Mouse (Mus musculus) ZHBTc4 (cell line): ENCODE measurements around the gene Anks1.

Source experiments
- DNase-seq: peaks from one replicate; pipeline ENCODE4 v3.0.0-alpha.2; 2011; ENCODE audit warnings: low read depth, low spot score

The Anks1 gene

DNA sequence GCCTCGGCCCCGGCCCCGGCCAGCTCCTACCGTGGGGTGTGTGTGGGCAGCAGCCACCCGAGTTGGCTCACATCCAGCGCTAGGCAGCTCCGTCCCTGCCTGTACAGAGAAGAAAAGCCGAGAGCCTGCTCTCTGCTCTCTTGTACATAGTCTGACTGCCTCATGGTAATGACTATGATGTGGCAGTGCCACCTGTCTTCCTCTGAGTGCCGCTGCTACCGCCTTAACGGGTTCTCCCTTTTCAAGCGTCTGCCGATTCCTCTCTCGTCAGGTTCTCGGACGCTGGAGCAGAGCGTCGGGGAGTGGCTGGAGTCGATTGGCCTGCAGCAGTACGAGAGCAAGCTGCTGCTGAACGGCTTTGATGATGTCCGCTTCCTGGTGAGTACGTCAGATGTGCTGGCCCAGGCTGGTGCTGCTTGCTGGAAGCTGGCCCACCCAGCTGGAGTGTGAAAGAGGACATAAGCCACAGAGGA, 133.2 kb downstream of the Anks1 start:
- peak; percentile 58 for DNase-seq

DNA sequence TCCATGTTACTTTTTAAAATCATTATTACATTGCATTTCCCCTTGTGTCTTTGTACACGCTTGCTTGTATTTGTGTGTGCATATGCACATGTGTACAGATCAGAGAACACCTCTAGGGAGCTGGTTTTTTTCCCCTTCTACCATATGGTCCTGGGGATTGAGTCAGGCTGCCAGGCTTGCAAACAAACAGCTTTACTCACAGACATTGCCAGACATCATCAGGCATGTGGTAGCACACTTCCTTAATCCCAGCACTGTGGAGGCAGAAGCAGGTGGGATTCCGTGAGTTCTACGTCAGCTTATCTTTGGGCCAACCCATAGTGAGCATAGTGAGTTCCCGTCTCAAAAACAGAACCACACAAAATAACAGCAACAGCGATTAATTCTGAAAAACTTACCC, 137.9 kb downstream of the Anks1 start:
- no peak for DNase-seq

DNA sequence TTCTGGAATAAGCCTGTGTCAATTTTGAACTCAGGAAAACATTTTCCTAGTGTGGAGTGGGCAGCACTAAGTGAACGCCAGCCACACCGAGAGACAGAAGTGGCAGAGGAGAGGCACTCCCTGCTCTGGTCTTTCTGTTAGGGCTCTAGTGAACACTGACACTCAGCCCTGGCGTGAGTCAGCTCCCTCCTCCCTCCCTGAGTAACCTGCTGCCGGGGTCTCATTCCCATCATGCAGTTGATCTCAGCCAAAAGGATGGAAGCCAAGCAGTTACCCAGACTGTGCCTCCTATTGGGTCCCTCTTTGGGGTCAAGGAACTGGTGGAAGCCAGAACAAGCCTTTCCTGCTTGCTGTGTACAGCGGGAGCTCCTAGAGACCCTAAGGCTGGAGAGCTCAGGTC, 138.4 kb downstream of the Anks1 start:
- no peak for DNase-seq

DNA sequence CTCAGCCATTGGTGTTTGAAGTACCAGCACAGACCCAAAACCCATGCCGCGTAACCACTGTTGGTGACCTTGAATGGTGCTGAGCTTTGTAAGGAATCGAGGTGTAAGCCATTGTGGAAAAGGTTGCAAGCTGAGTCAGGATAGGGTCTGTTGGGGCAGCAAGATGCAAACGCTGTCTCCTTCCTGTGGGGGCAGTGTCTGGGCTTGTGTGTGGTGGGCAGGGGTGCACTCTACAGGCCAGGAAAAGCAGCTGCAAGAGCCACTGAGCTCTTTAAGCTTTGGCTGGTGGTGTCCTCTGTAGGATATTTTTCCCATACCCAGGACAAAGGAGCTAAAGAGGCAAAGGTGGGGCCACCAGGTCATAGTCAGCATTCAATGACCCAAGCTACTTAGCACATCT, 139.3 kb downstream of the Anks1 start:
- peak; percentile 89 for DNase-seq

DNA sequence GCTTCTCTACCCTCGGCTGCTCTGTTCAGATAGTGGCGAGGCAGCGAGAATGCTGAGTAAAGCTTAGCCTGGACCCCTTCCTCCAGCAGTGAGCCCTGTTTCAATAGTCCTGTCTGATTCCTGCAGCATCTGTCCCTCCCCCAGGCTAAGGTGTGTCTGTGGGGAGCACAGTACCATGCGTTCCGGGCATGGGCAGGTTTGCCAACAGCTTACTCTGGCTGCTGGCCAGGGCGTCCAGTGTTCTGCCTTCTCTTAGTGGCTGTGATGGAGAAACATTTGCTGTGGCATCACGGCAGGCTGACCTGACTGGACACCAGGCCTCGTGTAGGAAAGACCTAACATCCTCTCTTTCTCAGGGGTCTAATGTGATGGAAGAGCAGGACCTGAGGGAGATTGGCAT, 141.1 kb downstream of the Anks1 start:
- DNase-seq, result no peak

DNA sequence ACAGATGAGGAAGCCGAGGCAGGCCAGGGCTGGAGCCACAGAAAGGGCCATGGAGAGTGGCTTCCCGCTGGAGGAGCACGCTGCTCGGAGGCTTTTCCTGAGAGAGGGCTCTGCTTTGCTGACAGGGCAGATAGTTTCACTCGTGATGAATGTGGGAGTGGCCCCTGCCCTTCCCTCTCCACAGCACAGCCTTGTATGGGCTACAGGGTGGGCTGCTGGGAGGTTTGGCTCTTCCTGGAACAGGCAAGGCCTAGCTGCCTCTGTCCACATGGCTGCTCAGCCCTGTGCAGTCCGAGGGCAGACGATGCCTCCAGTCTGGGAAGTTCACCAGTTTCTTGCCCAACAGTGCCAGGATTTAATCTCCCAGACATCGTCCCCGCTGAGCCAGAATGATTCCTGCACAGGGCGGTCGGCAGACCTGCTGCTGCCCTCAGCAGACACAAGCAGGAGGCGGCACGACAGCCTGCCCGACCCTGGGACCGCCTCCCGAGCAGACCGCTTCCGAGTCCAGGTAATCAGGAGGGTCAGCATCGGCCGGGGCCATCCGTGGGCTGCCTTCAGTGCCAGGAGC, 143.3 kb downstream of the Anks1 start:
- peak; percentile 44 for DNase-seq

DNA sequence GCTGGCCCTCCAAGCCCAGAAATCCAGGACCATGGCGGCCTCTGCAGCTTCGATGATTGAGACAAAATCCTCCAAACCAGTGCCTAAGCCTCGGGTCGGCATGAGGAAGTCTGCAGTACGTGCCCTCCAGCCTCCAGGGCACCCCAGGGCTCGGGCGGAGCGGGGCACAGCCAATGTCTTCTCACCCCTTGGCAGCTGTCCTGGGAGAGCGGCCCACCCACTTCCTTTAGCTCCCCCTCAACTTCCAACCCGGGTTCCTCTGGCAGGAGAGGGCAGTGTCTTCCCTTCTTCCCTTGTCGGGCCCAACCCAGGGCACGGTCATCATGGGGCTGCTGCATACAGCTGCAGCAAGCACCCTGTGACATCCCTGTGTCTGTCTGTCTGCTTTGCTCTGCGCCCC, 149.2 kb downstream of the Anks1 start:
- no peak for DNase-seq

DNA sequence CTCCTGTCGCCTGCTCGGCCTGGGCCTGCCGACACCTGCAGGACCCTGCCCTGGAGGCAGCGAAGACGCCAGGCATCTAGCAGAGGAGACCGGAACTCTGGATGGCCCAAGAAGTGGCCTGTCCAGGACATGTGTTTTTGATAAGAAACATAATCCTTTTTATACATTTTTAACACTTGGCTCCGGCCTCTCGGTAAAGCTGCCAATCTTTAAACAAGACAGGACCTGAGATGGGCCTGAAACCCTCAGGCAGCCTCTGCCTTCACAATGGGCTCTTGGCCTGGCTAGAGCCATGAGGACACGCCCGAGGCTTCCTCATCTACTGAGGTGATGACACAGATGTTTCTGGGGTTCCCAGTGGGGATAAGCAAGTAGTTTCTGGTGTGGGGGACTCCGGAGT, 151.6 kb downstream of the Anks1 start:
- no peak for DNase-seq

DNA sequence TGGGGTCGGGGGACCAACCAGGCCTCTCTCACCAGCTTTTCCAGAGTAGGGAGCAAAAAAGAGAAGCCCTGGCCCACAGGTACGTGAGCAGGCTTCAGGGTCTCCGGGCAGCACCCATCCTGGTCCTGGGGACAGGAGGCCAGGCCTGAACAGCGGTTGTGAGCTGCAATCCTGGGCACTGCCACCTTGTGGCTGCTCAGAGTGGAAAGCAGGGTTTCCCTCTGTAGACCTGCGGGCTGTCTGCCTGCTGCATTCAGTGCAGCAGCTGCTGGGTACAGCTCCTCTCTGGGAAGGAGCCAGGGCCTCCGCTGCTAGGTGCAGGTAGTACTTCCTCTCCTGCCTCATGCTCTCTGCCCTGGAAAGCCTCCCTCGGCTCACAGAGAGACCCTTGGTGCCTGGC, 152.4 kb downstream of the Anks1 start:
- peak; percentile 80 for DNase-seq

DNA sequence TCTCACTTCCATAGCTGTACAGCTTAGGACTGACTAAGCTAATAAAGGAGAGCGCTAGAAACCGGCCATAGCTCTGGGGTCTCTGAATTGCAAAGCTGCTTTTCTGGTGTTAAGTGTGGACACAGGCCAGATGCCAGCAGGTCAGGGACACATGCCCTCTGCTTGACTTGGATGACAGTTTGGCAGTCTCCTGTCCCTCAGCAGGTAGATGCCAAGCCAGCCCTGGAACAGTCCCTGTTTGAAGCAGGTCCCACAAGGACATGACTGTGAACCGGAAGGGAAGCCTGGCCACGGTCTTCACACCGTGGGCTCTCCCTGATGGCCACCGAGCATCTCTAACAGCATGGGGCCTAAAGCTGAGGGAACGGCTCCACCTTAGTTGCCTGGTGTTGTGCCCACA, 153.6 kb downstream of the Anks1 start:
- no peak for DNase-seq

DNA sequence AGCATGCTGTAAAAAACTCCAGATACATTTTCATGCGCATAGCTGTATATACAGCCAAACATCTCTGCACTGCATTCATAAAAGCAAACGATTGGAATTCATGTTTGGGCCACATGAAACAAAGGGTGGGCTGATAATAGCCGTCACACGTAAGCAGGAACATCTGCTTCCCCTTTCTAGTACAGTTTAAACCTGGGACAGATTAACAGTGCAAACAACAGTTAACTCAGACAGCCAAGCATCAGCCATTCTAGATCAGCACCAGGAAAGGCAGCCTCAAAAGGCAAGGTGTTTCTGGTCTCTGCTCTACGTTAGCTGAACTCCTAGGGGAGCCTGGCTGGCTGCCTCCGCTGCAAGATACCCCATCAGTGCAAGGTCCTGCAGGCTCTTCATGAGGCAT, 154.1 kb downstream of the Anks1 start:
- no peak for DNase-seq

DNA sequence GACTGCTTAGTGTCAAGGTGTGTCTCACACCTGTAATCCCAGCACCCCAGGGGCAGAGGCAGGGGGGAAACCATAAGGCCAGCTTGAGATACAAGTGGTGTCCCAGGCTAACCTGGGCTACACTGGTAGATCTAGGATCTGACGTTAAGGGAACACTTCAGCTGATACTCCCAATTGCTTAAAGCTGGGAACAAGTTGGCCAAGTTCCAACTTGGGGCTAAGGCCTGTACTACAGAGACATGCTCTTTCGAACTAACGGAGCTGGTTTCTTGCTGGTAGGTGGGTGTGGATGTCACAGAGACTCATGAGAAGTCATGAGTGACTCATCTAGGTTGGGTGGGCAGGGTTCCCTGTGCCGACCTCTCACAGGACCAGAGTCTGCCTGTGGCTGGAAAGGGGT, 158.2 kb downstream of the Anks1 start:
- no peak for DNase-seq

DNA sequence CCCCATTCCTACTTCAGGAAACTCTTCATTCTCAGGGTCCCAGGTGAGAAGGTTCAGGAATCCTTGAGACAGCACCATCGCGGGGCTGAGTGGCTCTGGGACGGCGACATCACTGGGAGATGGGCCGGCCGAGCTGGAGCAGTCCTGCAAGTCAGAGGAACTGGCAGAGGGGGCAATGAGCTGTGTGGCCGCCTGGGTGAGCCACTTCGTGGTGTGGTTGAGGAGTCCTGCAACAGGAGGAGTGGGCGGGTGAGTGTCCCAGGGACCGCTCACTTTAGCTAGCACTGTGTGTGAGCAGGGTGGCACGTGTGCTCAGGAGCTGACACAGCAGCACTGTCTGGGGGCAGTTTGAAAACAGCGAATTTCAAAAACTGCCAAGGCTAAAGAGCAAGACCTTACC, 160.3 kb downstream of the Anks1 start:
- DNase-seq, result no peak

DNA sequence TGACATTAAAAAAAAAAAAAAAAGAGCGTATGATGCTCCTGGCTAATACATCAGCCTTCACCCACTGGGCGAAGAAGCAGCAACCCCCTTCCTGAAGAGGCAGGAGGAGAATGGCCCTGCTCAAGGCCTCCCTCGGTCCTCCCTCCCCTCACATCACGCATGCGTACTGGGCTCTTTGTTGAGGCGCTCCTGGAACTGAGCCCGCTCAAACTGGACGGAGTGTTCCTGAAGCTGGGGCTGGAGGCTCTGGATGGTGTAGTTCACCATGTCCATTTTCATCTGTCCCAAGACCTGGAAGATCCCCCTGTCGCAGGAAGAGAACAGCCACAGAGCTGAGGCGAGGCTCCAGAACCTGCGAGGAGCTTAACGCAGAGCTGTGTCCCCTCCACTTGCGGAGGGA, 161.2 kb downstream of the Anks1 start:
- DNase-seq, result peak; percentile 36

DNA sequence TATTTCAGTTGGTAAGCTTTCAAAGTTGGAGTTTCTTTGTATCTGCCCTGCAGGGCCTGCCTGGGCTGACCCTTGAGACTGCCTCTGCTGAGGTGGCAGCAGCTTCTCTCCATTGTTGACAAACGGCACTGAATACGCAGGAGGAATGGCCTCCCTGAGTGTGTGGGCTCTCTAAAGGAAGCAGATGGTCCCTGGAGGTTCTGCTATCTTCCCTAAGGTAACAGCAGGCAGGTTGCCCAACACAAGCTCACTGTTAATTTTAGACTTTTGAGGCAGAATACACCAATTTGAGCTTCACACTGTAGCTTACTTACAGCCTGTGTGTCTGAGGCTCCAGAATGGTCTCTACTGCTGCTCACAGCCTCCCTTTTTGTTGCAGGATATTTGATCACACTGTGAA, 163.6 kb downstream of the Anks1 start:
- DNase-seq, result no peak

DNA sequence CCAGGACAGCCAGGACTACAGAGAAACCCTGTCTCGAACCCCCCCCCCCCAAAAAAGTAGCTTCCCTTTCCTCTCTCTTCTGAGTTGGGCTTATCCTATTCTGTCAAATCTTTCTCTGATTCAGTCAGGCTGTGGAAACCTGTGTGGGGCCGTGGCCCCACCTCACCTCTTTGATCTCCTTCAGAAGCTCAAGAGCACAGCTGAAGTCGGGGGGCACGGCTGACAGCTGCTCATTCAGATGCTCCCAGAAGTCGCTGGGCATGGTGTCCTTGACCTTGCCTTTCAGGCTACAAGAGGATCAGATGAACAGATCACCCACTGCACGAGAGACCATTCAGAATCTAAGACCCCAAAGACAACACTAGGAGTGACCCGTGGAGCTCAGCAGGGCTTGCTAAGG, 165.4 kb downstream of the Anks1 start:
- no peak for DNase-seq

DNA sequence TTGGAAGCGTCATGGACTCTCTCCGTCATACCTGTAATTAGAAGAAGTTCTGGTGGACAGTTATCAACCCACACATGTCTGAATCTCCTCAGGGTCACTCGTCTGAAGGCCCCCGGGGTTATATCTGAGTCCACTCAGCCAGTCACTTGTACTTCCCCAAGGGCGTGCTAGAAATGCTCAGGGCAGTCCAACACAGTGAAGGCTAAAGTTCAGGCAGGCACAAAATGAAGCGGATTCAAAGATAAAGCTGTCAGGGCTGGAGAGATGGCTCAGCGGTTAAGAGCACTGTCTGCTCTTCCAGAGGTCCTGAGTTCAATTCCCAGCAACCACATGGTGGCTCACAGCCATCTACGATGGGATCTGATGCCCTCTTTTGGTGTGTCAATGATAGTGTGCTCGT, 168.9 kb downstream of the Anks1 start:
- DNase-seq, result no peak

DNA sequence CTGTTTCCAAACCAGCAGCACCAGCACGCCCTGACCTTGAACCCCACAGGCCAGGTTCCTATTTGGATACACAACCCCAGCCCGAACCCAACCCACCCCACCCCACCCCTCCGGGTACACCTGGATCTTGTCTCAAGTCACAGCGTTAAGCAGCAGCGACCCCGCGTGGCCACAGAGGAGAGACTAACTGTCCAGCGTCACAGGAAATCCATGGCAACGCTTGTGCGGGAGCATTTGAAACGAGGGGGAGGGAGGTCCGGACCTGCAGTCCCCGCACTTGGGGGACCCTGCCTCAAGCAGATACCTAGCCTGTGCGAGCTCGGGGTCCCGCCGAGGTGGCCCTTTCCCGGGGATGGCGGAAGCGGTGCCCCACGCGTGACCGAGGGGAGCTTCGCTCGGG, 170.5 kb downstream of the Anks1 start:
- DNase-seq, result peak; percentile 98

DNA sequence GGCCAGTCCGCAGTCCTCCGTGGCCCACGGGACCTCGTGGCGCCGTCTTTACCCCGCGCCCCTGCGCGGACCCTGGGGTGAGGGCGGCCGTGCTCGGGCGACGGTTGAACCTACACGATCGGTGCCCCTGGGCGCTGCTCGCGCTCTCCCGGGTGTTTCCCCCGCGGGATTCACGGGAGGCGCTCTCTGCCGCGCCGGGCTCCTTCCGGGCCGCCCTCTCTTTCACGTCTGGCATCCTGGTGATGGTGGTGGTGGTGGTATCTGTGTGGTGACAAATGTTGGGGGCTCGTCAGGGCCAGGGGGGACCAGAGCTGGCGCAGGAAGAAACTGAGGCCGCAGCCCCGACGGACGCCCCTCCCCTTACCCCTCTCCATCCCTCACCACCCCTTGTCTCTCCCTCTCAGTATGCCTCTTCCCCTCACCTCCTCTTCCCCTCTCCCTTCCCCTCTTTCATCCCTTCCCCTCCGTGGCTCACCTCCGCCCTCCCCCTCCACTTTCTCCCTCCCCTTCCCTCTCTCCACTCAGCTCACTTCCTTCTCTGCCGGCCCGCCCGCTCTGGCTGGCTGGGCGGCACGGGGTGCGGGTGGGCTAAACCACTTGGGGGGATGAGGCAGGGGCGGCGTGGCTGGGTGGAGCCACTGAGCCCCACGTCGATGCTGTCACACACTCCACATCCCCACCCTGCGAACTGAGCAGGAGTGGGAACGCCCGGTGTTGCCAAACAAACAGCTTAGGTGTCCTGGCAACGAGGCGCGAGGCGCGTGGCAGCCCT, 171.1 kb downstream of the Anks1 start, which contains the start of gene Tcp11:
Tcp11 (minus strand) TSS at position 595 of the 772 bp plus-strand sequence.
- DNase-seq, result peak; percentile 99

DNA sequence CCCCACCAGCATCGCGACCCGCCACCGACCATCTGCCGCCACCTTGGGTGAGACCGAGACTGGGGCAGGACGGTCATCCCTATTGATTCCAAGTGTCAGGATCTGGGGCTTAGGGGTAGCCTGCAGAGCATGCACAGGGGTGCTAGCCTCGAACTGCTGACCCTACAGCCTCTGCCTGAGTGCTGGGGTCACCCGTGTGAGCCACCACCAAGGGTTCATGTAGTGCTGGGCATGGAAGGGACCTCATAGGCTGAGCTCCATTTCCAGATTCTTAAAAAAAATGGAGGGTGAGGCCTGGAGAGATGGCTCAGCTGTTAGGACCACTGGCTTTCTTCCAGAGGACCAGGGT, 171.7 kb downstream of the Anks1 start:
- DNase-seq, result no peak

DNA sequence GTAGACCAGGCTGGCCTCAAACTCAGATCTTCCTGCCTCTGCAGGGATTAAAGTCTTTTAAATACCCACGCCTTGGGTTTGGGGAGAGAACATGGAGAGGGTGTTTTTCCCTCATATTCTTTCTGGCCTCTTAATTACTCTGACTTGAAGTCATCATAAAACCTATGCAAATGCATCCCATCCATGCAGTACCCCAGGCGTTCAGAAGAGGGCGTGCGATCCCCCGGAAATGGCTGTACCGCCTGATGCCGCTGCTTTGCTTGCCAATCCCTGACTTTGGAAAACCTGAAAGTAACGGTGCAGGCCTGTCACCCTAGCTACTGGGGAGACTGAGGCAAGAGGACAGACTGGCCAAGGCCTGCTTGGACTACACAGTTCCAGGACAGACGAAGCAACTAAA, 172.3 kb downstream of the Anks1 start:
- DNase-seq, result peak; percentile 90

DNA sequence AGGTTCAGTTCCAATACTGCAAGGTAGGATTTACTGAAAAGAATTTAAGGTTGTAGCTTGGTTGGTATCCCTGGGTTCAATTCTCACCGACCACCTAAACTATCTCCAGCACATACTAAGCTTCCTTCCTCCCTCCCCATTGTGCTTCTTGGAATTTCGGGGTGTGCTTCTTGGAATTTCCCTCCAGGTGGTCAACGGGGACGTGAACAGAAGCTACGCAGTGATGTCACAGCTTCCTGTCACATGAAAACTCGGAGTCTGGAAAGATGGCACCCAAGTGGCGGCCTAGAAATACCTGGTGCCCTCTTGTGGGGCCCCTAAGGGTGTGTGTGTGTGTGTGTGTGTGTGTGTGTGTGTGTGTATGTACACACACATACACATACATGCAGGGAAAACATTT, 172.8 kb downstream of the Anks1 start:
- peak; percentile 71 for DNase-seq

DNA sequence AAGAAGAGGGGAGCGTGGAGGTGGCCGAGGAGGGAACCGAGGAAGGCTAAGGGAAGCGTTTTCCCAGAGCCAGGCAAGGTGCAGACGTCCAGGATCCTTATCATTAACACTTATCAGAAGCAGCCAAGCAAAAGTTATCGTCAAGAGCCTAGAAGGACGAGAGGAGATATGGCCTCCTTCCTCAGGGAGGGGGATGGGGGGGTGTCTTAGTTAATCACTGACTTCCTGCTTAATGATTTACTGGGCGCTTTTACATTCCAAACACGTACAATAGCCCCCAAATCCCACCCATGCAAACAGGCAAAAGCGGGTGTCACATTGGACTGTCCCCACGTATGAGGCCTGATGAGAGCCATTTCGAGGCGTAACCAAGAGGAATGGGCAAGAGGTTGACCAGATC, 173.8 kb downstream of the Anks1 start:
- no peak for DNase-seq
